18 mouse cellular contexts compared by ENCODE assay signal in the genomic region with DNA sequence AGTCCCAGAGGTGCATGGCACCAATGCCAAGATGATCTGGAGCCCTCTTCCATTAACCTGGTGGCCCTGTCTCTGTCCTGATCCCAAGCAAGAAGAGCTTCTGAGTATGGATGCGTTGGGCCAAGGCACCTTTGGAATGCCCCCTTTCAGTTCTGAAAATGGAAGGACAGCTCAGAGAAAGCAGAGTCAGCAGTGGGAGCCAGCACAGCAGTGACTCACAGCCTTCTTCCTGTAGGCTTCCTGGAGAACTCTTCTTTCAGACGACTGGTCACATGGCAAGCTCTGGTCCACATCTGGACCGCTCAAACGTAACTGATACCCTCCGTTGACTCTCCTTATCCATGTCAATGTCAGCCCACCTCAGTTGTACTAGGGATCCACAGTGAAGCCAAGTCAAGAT.
"Had no signal": no experiment of that assay in that cellular context is flagged by ENCODE, and none has a peak within 500 bp of the region (broad histone marks: within the 10 kb centered on the region; RNA-seq: fewer than 3 reads in every experiment).

No protein-coding gene starts in this region.

- H3K4me2 ChIP-seq: lung, embryonic 14.5 days; midbrain, embryonic 12.5 days; neural tube, embryonic 13.5 days; neural tube, embryonic 15.5 days had no signal

- ATAC-seq: midbrain, embryonic 16.5 days had no signal

- H3K9me3 ChIP-seq: midbrain, embryonic 10.5 days; midbrain, embryonic 12.5 days; neural tube, embryonic 13.5 days; neural tube, embryonic 15.5 days had no signal

- H3K27me3 ChIP-seq: midbrain, embryonic 12.5 days; neural tube, embryonic 13.5 days; neural tube, embryonic 15.5 days had no signal

- H3K9ac ChIP-seq: lung, embryonic 14.5 days; midbrain, embryonic 12.5 days; neural tube, embryonic 13.5 days; neural tube, embryonic 15.5 days had no signal

- DNase-seq: lung, embryonic 14.5 days; lung, postnatal 10 days; lung, postnatal 4 days; midbrain, embryonic 14.5 days; retina, postnatal 1 day; right cerebral cortex, adult 18-20 months; right cerebral cortex, postnatal 25 days; right cerebral cortex, postnatal 4 days; spleen, adult 18-20 months; thymus, adult 18-20 months; thymus, postnatal 14 days; thymus, postnatal 36 days had no signal

- H3K36me3 ChIP-seq: midbrain, embryonic 10.5 days; midbrain, embryonic 12.5 days; neural tube, embryonic 13.5 days had no signal

- H3K27ac ChIP-seq: midbrain, embryonic 10.5 days; midbrain, embryonic 12.5 days; neural tube, embryonic 13.5 days; neural tube, embryonic 15.5 days had no signal

- H3K4me1 ChIP-seq: midbrain, embryonic 10.5 days; neural tube, embryonic 15.5 days had no signal

- H3K4me3 ChIP-seq: midbrain, embryonic 10.5 days; midbrain, embryonic 12.5 days; myocyte; neural tube, embryonic 13.5 days; neural tube, embryonic 15.5 days had no signal
